Mouse (Mus musculus) lung, postnatal 14 days (tissue): ENCODE results near the gene Bbof1.
A peak's percentile ranks its signal among the peaks of the same experiment; 100 is the strongest.

Experiments used
- DNase-seq: peaks from one replicate; pipeline ENCODE4 v3.0.0; 2021

Gene Bbof1

GRCm38 (mm10) chr12:84400653-84401052 is 8.2 kb upstream of the Bbof1 start:
- no peak for DNase-seq

DNA sequence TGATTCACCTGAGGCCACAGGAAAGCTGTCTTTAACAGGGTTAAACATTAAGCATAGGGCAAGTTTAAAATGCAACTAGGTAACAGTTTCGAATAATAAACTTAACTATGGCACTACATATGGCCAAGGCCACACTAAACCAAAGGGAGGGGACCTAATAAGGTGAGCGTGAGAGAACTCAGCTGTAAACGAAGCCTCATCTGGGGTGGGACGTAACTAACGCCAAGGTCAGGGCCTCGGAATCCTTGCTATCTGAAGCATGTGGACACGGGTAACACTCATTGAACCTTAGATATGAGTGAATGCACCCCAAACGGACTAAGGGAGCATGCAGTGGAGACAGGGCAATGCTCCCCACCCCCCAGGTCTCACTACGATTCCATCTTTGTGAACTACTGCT is 5.9 kb upstream of the Bbof1 start:
- DNase-seq, result no peak

GRCm38 (mm10) chr12:84404541-84404940 is 4.3 kb upstream of the Bbof1 start:
- no peak for DNase-seq

DNA sequence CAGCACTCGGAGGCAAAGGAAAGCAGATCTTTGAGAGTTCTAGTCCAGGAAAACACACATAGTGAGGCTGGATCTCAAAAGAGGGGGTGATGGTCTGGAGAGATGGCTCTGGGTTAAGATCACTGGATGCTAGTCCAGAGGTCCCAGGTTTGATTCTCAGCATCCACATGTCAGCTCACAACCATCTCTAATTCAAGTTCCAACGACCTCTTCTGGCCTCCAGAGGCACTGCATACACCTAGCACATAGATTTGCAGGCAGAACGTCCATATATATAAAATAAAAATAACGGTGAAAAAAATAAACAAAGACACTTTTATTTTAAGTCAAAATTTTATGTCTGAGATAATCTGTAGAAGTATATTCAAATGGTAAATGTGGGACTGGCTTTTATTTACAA is 1.6 kb upstream of the Bbof1 start:
- no peak for DNase-seq

- DNase-seq, result peak; percentile 25
Observed at GRCm38 (mm10) chr12:84407874-84408818, 725 bp upstream of the Bbof1 start.

- DNase-seq, result peak; percentile 84
Observed at GRCm38 (mm10) chr12:84416834-84417604, 8.1 kb downstream of the Bbof1 start, which contains the start of gene Rnf113a2. TSS of gene Rnf113a2 (plus strand) at chr12:84417196.

DNA sequence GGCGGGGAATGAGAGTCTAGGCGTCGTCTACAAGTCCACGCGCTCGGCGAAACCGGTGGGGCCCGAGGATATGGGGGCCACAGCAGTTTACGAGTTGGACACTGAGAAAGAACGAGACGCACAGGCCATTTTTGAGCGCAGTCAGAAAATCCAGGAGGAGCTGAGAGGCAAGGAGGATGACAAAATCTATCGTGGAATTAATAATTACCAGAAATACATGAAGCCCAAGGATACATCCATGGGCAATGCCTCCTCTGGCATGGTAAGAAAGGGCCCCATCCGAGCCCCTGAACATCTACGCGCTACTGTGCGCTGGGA is 8.7 kb downstream of the Bbof1 start:
- DNase-seq, result no peak

DNA sequence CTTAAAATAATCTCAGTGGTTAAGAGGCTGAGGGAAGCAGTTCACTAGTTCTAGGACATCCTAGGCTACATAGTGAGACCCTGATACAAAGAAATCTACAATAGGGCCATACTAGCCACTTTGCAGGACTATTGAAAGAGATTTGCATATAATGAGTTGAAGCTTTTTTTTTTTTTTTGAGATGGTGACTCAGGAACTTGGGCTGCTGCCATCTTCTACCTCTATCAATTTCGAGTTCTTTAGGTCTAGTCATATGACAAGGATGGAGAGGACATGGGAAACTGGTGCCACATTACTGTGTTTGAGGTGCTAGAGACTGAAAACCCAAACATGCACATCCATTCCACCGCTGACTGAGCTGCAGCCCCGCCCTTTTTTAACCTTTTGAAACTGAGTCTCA is 15.1 kb downstream of the Bbof1 start:
- DNase-seq, result no peak

GRCm38 (mm10) chr12:84429825-84430224 is 21.0 kb downstream of the Bbof1 start:
- DNase-seq, result no peak

- DNase-seq, result no peak
Observed at GRCm38 (mm10) chr12:84438697-84439096, 29.8 kb downstream of the Bbof1 start.

DNA sequence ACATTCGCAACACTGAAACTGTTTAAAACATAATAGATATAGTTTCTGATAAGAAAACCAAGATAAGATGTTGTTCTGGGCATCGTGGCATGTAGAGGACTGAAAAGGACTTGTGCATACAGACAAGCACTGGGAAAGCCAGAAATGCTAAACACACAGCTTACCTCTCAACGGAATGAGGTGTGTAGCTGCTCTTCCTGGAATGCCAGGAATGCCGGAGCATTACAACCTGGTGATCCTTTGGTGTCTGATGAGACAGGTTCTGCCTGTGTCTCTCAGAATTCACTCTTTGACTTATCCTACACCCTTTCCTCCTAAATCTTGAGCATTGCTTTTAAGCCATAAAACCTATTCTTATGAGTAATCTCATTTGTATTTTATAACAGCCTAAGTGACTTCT is 33.7 kb downstream of the Bbof1 start:
- no peak for DNase-seq

- no peak for DNase-seq
Observed at GRCm38 (mm10) chr12:84447386-84447785, 38.5 kb downstream of the Bbof1 start.

DNA sequence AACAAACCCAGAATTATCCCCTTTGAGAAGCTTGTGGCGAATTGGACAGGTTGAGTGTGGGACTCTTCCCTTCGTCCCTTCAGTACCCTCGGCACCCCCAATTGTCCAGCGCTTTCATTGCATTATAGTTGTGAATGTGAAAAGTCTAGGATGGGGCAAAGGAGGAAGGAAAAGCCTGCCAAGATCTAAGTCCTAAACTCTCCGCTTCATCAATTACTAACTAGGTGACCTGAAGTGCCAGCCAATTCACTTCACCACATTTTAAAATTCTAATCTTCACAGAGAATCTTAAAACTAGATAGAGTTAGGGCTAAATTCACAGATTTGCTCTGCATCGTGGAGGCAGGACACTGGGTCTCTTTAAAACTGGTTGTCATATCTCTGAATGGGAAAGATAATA is 39.3 kb downstream of the Bbof1 start:
- DNase-seq, result no peak

DNA sequence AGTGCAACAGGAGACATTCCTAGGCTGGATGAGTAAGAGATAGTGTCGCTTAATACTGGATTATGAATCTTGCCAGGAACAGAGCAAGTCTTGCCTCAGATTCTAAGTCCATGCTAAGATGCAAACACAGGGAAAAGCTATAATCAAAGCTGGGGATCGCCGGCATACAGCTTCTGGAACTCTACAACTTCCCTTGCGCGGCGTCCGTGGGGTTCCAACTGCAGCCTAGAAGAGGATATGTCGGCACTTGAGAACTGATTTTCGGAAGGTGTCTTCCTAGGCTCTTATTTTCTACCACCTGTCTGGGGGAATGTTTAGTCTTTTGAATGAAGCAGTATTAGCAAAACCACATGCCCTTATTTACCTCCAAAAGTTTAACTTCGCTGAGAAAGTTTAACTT is 41.0 kb downstream of the Bbof1 start:
- DNase-seq, result no peak

DNA sequence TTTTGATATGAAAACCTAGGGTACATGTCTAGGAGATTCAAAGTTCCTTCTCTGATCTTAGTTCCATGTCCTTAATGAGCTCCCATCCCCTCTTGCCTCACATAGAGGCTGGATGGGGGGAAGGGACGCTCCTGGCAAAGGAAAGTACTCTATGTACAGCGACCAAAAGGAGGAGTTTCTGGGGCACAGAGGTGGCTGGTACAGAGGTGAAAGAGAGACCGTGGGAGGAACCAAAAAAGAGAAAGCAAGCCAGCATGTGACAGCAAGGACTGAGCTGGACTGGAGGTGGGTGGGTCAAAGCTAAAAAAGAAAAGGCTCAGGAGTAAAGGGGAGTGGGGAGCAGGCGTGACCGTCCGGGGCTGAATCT is 41.5 kb downstream of the Bbof1 start:
- DNase-seq, result peak; percentile 42

- DNase-seq, result peak; percentile 96
Observed at GRCm38 (mm10) chr12:84450718-84451646, 42.1 kb downstream of the Bbof1 start, which contains the start of the genes Aldh6a1 and Lin52. TSS of gene Aldh6a1 (minus strand) at chr12:84451004. TSS of gene Lin52 (plus strand) at chr12:84451422.

DNA sequence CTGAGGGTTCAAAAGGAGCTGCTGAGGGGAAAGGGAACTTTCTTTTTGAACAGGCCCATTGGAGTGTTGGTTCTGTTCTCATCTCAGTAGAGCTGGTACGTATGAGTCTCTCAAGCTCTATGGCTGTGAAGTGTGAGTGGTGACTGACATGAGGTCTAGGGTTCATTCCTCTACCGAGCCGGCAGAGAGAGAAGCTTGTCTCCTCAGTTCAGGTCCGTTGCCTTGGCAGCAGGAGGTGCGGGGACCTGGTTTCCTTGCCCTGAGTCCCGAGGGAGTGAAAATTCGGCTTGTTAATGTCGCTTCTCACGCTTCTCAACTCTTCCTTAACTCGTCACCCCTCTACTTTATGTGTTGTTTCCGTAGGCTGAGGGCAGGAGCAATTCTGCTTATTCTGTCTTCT is 42.9 kb downstream of the Bbof1 start:
- peak; percentile 1 for DNase-seq

GRCm38 (mm10) chr12:84456911-84457310 is 48.0 kb downstream of the Bbof1 start:
- no peak for DNase-seq

GRCm38 (mm10) chr12:84459845-84460244 is 51.0 kb downstream of the Bbof1 start:
- peak; percentile 7 for DNase-seq

GRCm38 (mm10) chr12:84461416-84461815 is 52.5 kb downstream of the Bbof1 start:
- no peak for DNase-seq

- DNase-seq, result no peak
Observed at GRCm38 (mm10) chr12:84462856-84463255, 54.0 kb downstream of the Bbof1 start.

GRCm38 (mm10) chr12:84468701-84469100 is 59.8 kb downstream of the Bbof1 start:
- DNase-seq, result peak; percentile 6

GRCm38 (mm10) chr12:84478937-84479336 is 70.1 kb downstream of the Bbof1 start:
- peak; percentile 4 for DNase-seq
